Mouse (Mus musculus) liver, embryonic 15.5 days (tissue): ENCODE data around the gene 3110082I17Rik. TPM values are rescaled to one million over a fixed set of nuclear protein-coding genes. Genes with fewer than 3 reads are reported as not detected.

ENCODE experiments used
- ATAC-seq: fragments of 200-750 bp; cut with Nextera tagmentation; 2 replicates; pipeline ENCODE4 v1.8.0; 2017; ENCODE audit warnings: moderate number of reproducible peaks, mild to moderate bottlenecking, moderate library complexity; ENCODE audit not compliant: insufficient read depth
- H3K27ac ChIP-seq: fragments of 300-500 bp; sonication (generic); replicated peaks from 2 replicates; pipeline ENCODE4 v1.5.1; 2015; ENCODE audit warnings: mild to moderate bottlenecking, inconsistent platforms
- H3K27me3 ChIP-seq: fragments of 300-500 bp; sonication (generic); 2 replicates; pipeline ENCODE4 v1.6.1; 2015; ENCODE audit warnings: mild to moderate bottlenecking, inconsistent platforms
- H3K36me3 ChIP-seq: fragments of 300-500 bp; sonication (generic); replicated peaks from 2 replicates; pipeline ENCODE4 v1.6.1; 2015; ENCODE audit warnings: moderate library complexity, mild to moderate bottlenecking, inconsistent platforms
- H3K4me1 ChIP-seq: fragments of 300-500 bp; sonication (generic); replicated peaks from 2 replicates; pipeline ENCODE4 v1.6.1; 2015; ENCODE audit warnings: inconsistent platforms
- H3K4me2 ChIP-seq: fragments of 300-500 bp; sonication (generic); 2 replicates; pipeline ENCODE4 v1.6.1; 2015; ENCODE audit warnings: moderate library complexity, mild to moderate bottlenecking, inconsistent platforms
- H3K4me3 ChIP-seq: fragments of 300-500 bp; sonication (generic); replicated peaks from 2 replicates; pipeline ENCODE4 v1.5.1; 2015; ENCODE audit warnings: mild to moderate bottlenecking, inconsistent platforms
- H3K9ac ChIP-seq: fragments of 300-500 bp; sonication (generic); 2 replicates; pipeline ENCODE4 v1.6.1; 2015; ENCODE audit warnings: moderate library complexity, mild to moderate bottlenecking, inconsistent platforms
- H3K9me3 ChIP-seq: fragments of 300-500 bp; sonication (generic); replicated peaks from 2 replicates; pipeline ENCODE4 v1.6.1; 2016; ENCODE audit warnings: inconsistent platforms
- WGBS: fragments of 180-500 bp; shearing (Covaris S2); methylation state at CpG from one replicate; pipeline ENCODE4 v1.1.7; 2015; ENCODE audit warnings: mixed read lengths; ENCODE audit not compliant: insufficient replicate concordance; 5-methylcytosine and 5-hydroxymethylcytosine counted together
- polyA plus RNA-seq: library from polyadenylated mRNA; unstranded; fragments of >200 nt; fragmentation: Nextera tagmentation; extraction: Ambion mirVana; gene quantifications from 2 replicates; pipeline ENCODE4 v1.2.1, GENCODE M21; 2015

Gene 3110082I17Rik
- polyA plus RNA-seq, 1 experiment from 2014 or later = 12.0 TPM

DNA sequence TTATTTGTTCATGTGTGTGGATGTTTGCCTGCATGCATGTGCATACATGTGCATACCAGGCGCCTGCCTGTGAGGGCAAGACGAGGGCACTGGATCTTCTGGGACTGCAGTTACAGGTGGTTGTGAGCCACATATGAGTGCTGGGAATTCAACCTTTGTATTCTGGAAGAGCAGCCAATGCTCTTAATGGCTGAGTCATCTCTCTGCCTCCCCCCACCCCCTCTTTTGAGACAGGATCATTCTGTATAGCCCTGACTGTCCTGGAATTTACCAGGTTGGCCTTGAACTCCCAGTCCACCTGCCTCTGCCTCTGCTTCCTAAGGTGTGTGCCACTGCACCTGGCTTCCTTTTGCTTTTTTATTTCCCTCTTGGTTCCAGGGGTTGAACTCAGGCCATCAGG, 85.5 kb downstream of the 3110082I17Rik start:
- no peak overlapping the region for H3K4me3 ChIP-seq
- no peak overlapping the region for H3K4me2 ChIP-seq
- H3K9me3 ChIP-seq = no peaks in the 10 kb centered on the region
- no peaks in the 10 kb centered on the region for H3K27me3 ChIP-seq
- H3K4me1 ChIP-seq = peaks cover 99% of the 10 kb centered on the region
- H3K27ac ChIP-seq = no peak overlapping the region; the same call in 1 of the 2 replicates
- 68% methylated on average over 2 of the region's 2 CpGs for WGBS
- no peak overlapping the region for H3K9ac ChIP-seq
- H3K36me3 ChIP-seq = no peaks in the 10 kb centered on the region
- ATAC-seq = no peak

DNA sequence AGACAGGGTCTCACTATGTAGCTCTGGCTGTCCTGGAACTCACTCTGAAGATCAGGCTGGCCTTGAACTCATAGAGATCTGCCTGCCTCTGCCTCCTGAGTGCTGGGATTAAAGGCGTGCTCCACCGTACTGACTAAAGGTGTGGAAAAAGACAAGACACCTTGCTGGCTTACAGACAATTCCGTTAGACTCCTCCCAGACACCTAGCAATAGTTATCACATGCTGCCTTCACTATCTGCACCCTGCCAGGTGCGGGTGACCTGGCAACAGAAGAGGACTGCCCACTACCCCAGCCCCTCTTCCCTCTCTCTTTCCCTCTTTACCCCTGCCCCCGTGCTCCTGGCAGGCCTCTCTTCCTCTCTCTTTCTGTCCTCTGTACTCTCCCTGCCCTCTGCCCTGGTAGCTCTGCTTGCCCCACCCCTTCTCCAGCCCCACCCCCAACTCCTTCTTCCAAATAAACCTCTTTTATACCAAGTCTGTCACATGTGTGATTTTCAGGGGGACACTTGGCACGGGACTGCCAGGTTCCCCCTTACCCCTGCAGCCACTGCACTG, 86.4 kb downstream of the 3110082I17Rik start:
- Histone ChIP-seq H3K36me3 (no peaks in the 10 kb centered on the region), H3K4me3 (no peak overlapping the region), H3K4me2 (no peak overlapping the region), H3K9me3 (no peaks in the 10 kb centered on the region), H3K4me1 (peaks cover 98% of the 10 kb centered on the region), H3K27me3 (no peaks in the 10 kb centered on the region), H3K9ac (no peak overlapping the region), H3K27ac (no peak overlapping the region)
- no peak for ATAC-seq
- 40% methylated on average over 6 of the region's 6 CpGs for WGBS

GRCm38 (mm10) chr5:139373126-139373525, 87.2 kb downstream of the 3110082I17Rik start:
- H3K4me3 ChIP-seq = no peak overlapping the region
- no peak overlapping the region for H3K9ac ChIP-seq
- no peaks in the 10 kb centered on the region for H3K27me3 ChIP-seq
- peak overlapping the region; percentile 92 for H3K27ac ChIP-seq
- no peaks in the 10 kb centered on the region for H3K36me3 ChIP-seq
- no peak overlapping the region for H3K4me2 ChIP-seq
- WGBS = 55% methylated on average over 3 of the region's 3 CpGs
- H3K4me1 ChIP-seq = peaks cover 98% of the 10 kb centered on the region
- no peak for ATAC-seq
- H3K9me3 ChIP-seq = no peaks in the 10 kb centered on the region

DNA sequence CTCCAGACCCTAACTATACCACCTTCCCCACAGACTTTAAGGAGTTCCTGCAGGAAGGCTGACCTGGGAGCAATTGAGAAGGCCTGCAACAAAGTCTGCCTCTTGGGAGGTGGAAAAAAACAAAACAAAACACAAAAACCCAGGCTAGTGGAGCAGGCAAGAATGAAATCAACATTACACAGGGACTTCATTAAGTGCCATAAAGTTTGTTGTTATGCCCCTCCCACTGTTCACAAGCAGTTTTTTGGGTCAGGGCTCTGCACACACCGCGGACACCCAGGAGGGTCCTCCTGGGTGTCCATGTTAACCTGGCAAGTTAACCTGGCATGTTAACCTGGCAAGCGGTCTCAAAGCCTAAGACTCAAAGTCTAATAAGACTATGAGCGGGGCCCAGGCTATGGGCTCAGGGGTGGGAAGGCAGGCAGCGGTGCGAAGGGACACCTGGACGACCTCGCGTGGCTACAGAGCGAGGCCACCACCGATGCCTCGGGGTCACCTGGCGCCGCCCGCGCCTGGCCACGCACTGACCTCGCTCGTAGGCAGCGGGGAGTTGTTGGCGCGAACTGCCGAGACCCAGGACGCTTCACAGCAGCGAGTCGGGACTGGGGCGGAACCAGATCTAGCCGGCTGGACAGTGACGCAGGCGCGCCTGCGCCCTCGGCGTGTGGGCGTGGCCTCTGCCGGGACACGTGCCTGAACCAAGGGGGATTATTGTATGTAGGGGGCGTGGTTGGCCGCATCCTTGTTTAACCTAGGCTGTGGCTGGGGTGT, 88.5 kb downstream of the 3110082I17Rik start:
- Histone ChIP-seq H3K4me1 (peaks cover 98% of the 10 kb centered on the region), H3K4me2 (peak overlapping the region; percentile 96), H3K9ac (peak overlapping the region; percentile 94), H3K4me3 (peak overlapping the region; percentile 73), H3K36me3 (no peaks in the 10 kb centered on the region), H3K27ac (peak overlapping the region; percentile 92), H3K9me3 (no peaks in the 10 kb centered on the region), H3K27me3 (no peaks in the 10 kb centered on the region)
- ATAC-seq = peak; percentile 82
- WGBS = 1% methylated on average over 39 of the region's 39 CpGs

GRCm38 (mm10) chr5:139371118-139371517, 89.2 kb downstream of the 3110082I17Rik start:
- Histone ChIP-seq H3K4me2 (peak overlapping the region; percentile 96), H3K27ac (peak overlapping the region; percentile 92), H3K36me3 (no peaks in the 10 kb centered on the region), H3K27me3 (no peaks in the 10 kb centered on the region), H3K4me1 (peaks cover 98% of the 10 kb centered on the region), H3K9me3 (no peaks in the 10 kb centered on the region), H3K9ac (peak overlapping the region; percentile 94), H3K4me3 (peak overlapping the region; percentile 73)
- ATAC-seq = no peak
- 63% methylated on average over 5 of the region's 5 CpGs for WGBS

DNA sequence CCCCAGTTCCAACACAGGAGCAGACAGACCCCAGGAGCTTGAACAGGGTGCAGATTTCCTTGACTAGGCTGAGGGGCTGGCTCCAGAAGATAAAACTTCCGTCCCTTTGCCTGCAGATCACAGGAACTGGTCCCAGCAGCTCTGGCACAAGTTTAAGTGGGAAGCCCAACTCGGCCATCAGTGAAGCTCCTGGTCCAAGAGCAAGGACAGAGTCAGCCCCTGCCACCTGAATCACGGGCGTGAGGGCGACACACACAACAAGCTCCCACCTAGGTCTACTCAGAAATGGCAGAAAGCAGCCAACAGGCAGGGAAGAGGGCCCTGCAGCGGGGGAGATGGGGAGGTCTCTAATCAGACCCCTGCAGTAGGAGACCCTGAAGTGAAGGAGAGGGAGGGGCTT, 90.0 kb downstream of the 3110082I17Rik start:
- H3K36me3 ChIP-seq = no peaks in the 10 kb centered on the region
- no peaks in the 10 kb centered on the region for H3K27me3 ChIP-seq
- ATAC-seq = no peak
- H3K9ac ChIP-seq = no peak overlapping the region
- 0 out of 2 replicates have a peak overlapping the region, but pooled peaks have one; percentile 0 for H3K4me3 ChIP-seq
- no peaks in the 10 kb centered on the region for H3K9me3 ChIP-seq
- H3K27ac ChIP-seq = peak overlapping the region; percentile 92
- peak overlapping the region; percentile 96 for H3K4me2 ChIP-seq
- 74% methylated on average over 6 of the region's 6 CpGs for whole genome bisulfite sequencing
- H3K4me1 ChIP-seq = peaks cover 96% of the 10 kb centered on the region

DNA sequence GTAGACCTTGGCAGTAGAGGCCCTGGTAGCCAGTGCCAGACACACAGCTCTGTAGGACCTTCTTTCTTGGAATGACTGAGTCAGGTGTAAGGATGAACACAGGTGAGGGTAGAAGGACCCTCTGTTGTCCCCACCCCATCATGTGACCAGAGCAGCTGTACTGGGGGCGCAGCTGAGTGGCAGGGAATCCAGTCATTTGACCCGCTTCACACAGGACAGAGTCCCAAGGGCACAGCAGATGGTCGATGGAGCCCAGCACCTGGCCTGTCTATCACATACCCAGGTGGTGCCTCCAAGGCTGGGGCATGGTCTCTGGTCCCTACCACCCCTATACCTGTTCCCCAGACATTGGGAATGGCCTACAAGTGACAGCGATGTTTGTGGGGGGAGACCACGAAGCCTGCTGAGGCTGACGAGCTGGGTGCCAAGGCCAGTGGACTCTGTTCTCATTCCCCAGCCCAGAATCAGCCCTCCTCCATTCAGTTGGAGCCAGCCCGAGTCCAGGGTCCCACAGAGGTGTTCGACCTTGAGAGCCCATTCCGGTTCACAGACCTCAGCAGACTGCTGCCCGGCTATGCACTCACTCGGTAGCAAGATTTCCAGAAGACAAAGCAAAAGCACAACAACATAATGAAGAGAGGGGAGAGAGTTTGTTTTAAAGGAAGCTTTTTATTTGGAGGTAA, 91.5 kb downstream of the 3110082I17Rik start:
- H3K27me3 ChIP-seq = no peaks in the 10 kb centered on the region
- H3K36me3 ChIP-seq = no peaks in the 10 kb centered on the region
- peaks cover 96% of the 10 kb centered on the region for H3K4me1 ChIP-seq
- no peak overlapping the region for H3K9ac ChIP-seq
- H3K4me2 ChIP-seq = 0 out of 2 replicates have a peak overlapping the region, but pooled peaks have one; percentile 1
- no peaks in the 10 kb centered on the region for H3K9me3 ChIP-seq
- ATAC-seq = no peak
- WGBS = 78% methylated on average over 11 of the region's 11 CpGs
- peak overlapping the region; percentile 92 for H3K27ac ChIP-seq
- H3K4me3 ChIP-seq = no peak overlapping the region

DNA sequence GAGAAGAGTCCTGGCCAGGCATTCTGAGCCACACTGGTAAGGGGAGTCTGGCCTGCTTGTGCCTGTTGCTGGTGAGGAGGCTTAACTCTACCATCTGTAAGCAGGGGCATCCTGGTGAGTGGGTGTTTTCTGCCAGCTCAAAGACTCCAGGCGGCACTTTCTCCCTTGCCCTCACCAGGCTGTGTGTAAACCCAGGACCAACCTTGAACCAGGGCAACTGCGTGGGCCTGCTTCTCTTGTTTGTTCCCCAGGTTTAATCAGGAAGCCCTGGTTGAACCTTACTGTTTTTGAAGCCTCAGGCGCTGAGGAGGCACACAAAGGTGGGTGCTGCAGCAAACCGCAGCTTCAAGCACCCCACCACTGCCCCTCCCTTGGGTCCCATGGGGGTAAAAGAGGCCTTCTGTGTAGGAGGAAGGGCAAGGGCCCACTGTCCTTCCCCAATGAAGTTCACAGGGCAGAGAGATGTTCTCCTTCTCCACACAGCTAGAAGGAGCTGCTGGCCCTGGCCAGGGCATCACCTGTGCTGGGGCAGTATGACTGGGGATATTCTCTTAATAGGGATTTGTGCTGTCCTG, 92.4 kb downstream of the 3110082I17Rik start:
- ATAC-seq = no peak
- Histone ChIP-seq H3K4me2 (no peak overlapping the region), H3K27me3 (no peaks in the 10 kb centered on the region), H3K4me1 (peaks cover 90% of the 10 kb centered on the region), H3K4me3 (no peak overlapping the region), H3K27ac (peak overlapping the region; percentile 92), H3K9me3 (no peaks in the 10 kb centered on the region), H3K36me3 (no peaks in the 10 kb centered on the region), H3K9ac (no peak overlapping the region)
- WGBS = 72% methylated on average over 4 of the region's 4 CpGs

GRCm38 (mm10) chr5:139366484-139366883, 93.8 kb downstream of the 3110082I17Rik start:
- Histone ChIP-seq H3K27me3 (no peaks in the 10 kb centered on the region), H3K4me3 (no peak overlapping the region), H3K27ac (peak overlapping the region; percentile 92; the same call in 1 of the 2 replicates), H3K4me1 (peaks cover 76% of the 10 kb centered on the region), H3K36me3 (no peaks in the 10 kb centered on the region), H3K9ac (no peak overlapping the region), H3K9me3 (no peaks in the 10 kb centered on the region), H3K4me2 (no peak overlapping the region)
- 59% methylated on average over 11 of the region's 11 CpGs for WGBS
- no peak for ATAC-seq

- no peaks in the 10 kb centered on the region for H3K36me3 ChIP-seq
- H3K4me3 ChIP-seq = no peak overlapping the region
- peaks cover 70% of the 10 kb centered on the region for H3K4me1 ChIP-seq
- H3K27me3 ChIP-seq = no peaks in the 10 kb centered on the region
- H3K9ac ChIP-seq = no peak overlapping the region
- 52% methylated on average over 1 of the region's 1 CpGs for WGBS
- H3K4me2 ChIP-seq = peak overlapping the region; percentile 10; the same call in 1 of the 2 replicates
- ATAC-seq = no peak
- H3K9me3 ChIP-seq = no peaks in the 10 kb centered on the region
- peak overlapping the region; percentile 92; the same call in 1 of the 2 replicates for H3K27ac ChIP-seq
Observed at GRCm38 (mm10) chr5:139365827-139366226, 94.5 kb downstream of the 3110082I17Rik start.
